Mouse (Mus musculus) Patski (cell line): ENCODE results near the gene Ssh2. TPM values are rescaled to one million over a fixed set of nuclear protein-coding genes. Genes with fewer than 3 reads are reported as not detected.

Experiments
- ATAC-seq: fragments of 100-300 bp; one replicate; pipeline ENCODE4 v1.8.0; 2021
- CTCF ChIA-PET: fragments of 350-600 bp; sonication (Branson Sonifier 250); formaldehyde crosslinking; loops from one replicate; lab custom pipeline; 2022; ENCODE audit warnings: inconsistent platforms; lab: Charles Lee
- POLR2A ChIA-PET: fragments of 350-600 bp; sonication (Branson Sonifier 250); formaldehyde crosslinking; loops from one replicate; lab custom pipeline; 2022; ENCODE audit warnings: antibody characterized with exemption, inconsistent platforms; lab: Charles Lee
- DNase-seq: peaks from one replicate; pipeline ENCODE4 v3.0.0-alpha.2; 2011; ENCODE audit warnings: low read depth, low spot score
- H3K27me3 ChIP-seq: fragments of 371-371 bp; one replicate; pipeline ENCODE4 v1.5.1; 2021
- CTCF ChIP-seq: fragments of 100-300 bp; IDR thresholded peaks from one replicate; pipeline ENCODE4 v1.5.1; 2021
- in situ Hi-C: fragments of 300-500 bp; cut with MboI; formaldehyde crosslinking; loops from 3 replicates; pipeline ENCODE4 v1.11.1; 2018; ENCODE audit warnings: low pct_unique_long_range_greater_than_20kb, mixed read lengths
- polyA plus RNA-seq: library from polyadenylated mRNA; unstranded; gene quantifications from one replicate; pipeline ENCODE4 v1.2.3, GENCODE M21; 2021

Gene Ssh2
- polyA plus RNA-seq, 1 experiment from 2014 or later = 6.5 TPM

- H3K27me3 ChIP-seq = no peaks in the 10 kb centered on the region
- TF ChIP-seq CTCF = no peak
- no peak for ATAC-seq
- in situ Hi-C loops = no loop called here
- DNase-seq = no peak
- CTCF ChIA-PET = interaction anchor here (1.1 to 1.8 kb wide), 3 partner anchors 10 to 140 kb away, joined by 3 to 5 read pairs (median 4); no protein-coding TSS in a partner anchor
- POLR2A ChIA-PET = no interaction called here
Measured at GRCm38 (mm10) chr11:77456866-77457265, 240.8 kb downstream of the Ssh2 start.

- POLR2A ChIA-PET = interaction anchor here (0.6 kb wide), 1 partner anchor 624 kb away, joined by 3 read pairs; no protein-coding TSS in a partner anchor
- in situ Hi-C loops = no loop called here
- ATAC-seq (no peak), DNase-seq (no peak)
- no peaks in the 10 kb centered on the region for H3K27me3 ChIP-seq
- no peak for TF ChIP-seq CTCF
- CTCF ChIA-PET = interaction anchor here (1.4 kb wide), 1 partner anchor 16 kb away, joined by 3 read pairs; no protein-coding TSS in a partner anchor
Measured at GRCm38 (mm10) chr11:77461856-77462255, 245.8 kb downstream of the Ssh2 start.

GRCm38 (mm10) chr11:77462283-77463100 lies 246.4 kb downstream of the Ssh2 start, which contains the start of gene Coro6:
Gene Coro6, plus strand, starts transcription at chr11:77462411.
- ChIA-PET POLR2A (interaction anchor here (0.6 kb wide), 1 partner anchor 625 kb away, joined by 3 read pairs; no protein-coding TSS in a partner anchor), CTCF (interaction anchor here (1.4 kb wide), 1 partner anchor 17 kb away, joined by 3 read pairs; no protein-coding TSS in a partner anchor)
- DNase-seq = no peak
- in situ Hi-C loops = no loop called here
- peak; percentile 51 for ATAC-seq
- no peaks in the 10 kb centered on the region for H3K27me3 ChIP-seq
- TF ChIP-seq CTCF = no peak

- in situ Hi-C loops = no loop called here
- ChIA-PET POLR2A (no interaction called here), CTCF (no interaction called here)
- no peak for ATAC-seq
- no peak for TF ChIP-seq CTCF
- no peaks in the 10 kb centered on the region for H3K27me3 ChIP-seq
- DNase-seq = no peak
Measured at GRCm38 (mm10) chr11:77463101-77463445, 247.0 kb downstream of the Ssh2 start.

GRCm38 (mm10) chr11:77463786-77464185 lies 247.7 kb downstream of the Ssh2 start:
- no peaks in the 10 kb centered on the region for H3K27me3 ChIP-seq
- TF ChIP-seq CTCF = no peak
- ChIA-PET CTCF (no interaction called here), POLR2A (no interaction called here)
- no peak for ATAC-seq
- DNase-seq = no peak
- in situ Hi-C loops = no loop called here

- no peak for ATAC-seq
- CTCF ChIA-PET = no interaction called here
- DNase-seq = peak; percentile 56
- in situ Hi-C loops = no loop called here
- H3K27me3 ChIP-seq = no peaks in the 10 kb centered on the region
- TF ChIP-seq CTCF = no peak
- POLR2A ChIA-PET = no interaction called here
Measured at GRCm38 (mm10) chr11:77464684-77465083, 248.6 kb downstream of the Ssh2 start.

- POLR2A ChIA-PET = interaction anchor here (0.6 to 1.3 kb wide), 2 partner anchors 12 to 216 kb away, joined by 3 to 4 read pairs; no protein-coding TSS in a partner anchor
- no peak for TF ChIP-seq CTCF
- in situ Hi-C loops = no loop called here
- DNase-seq = no peak
- no peaks in the 10 kb centered on the region for H3K27me3 ChIP-seq
- CTCF ChIA-PET = no interaction called here
- ATAC-seq = no peak
Measured at GRCm38 (mm10) chr11:77465111-77465510, 249.0 kb downstream of the Ssh2 start.

GRCm38 (mm10) chr11:77466544-77466943 lies 250.5 kb downstream of the Ssh2 start:
- ChIA-PET POLR2A (interaction anchor here (1.3 kb wide), 1 partner anchor 11 kb away, joined by 3 read pairs; no protein-coding TSS in a partner anchor), CTCF (interaction anchor here (1.3 kb wide), 1 partner anchor 60 kb away, joined by 4 read pairs; no protein-coding TSS in a partner anchor)
- in situ Hi-C loops = no loop called here
- ATAC-seq = no peak
- H3K27me3 ChIP-seq = no peaks in the 10 kb centered on the region
- TF ChIP-seq CTCF = no peak
- DNase-seq = no peak

GRCm38 (mm10) chr11:77467157-77467556 lies 251.1 kb downstream of the Ssh2 start:
- no peak for ATAC-seq
- ChIA-PET CTCF (interaction anchor here (1.2 to 1.3 kb wide), 2 partner anchors 10 to 60 kb away, joined by 4 to 6 read pairs; no protein-coding TSS in a partner anchor), POLR2A (no interaction called here)
- no peak for DNase-seq
- no peak for TF ChIP-seq CTCF
- in situ Hi-C loops = no loop called here
- H3K27me3 ChIP-seq = no peaks in the 10 kb centered on the region

- no peak for DNase-seq
- H3K27me3 ChIP-seq = no peaks in the 10 kb centered on the region
- no peak for ATAC-seq
Measured at GRCm38 (mm10) chr11:77467784-77468183, 251.7 kb downstream of the Ssh2 start.

GRCm38 (mm10) chr11:77468397-77468796 lies 252.3 kb downstream of the Ssh2 start:
- no peak for TF ChIP-seq CTCF
- no peak for ATAC-seq
- POLR2A ChIA-PET = no interaction called here
- in situ Hi-C loops = no loop called here
- no peaks in the 10 kb centered on the region for H3K27me3 ChIP-seq
- no peak for DNase-seq
- CTCF ChIA-PET = interaction anchor here (1.2 kb wide), 1 partner anchor 8 kb away, joined by 6 read pairs; no protein-coding TSS in a partner anchor

More at GRCm38 (mm10) chr11:77467784-77468183, 251.7 kb downstream of the Ssh2 start:
- no peak for TF ChIP-seq CTCF
- in situ Hi-C loops = no loop called here
- POLR2A ChIA-PET = no interaction called here
- CTCF ChIA-PET = interaction anchor here (1.2 to 1.3 kb wide), 2 partner anchors 9 to 59 kb away, joined by 4 to 6 read pairs; no protein-coding TSS in a partner anchor
